Comparison of ENCODE assay signal across 11 mouse cellular contexts in genomic region chr3:75574074-75574473, GRCm38 (mm10).
"Had no signal": no experiment of that assay in that cellular context is flagged by ENCODE, and none has a peak within 500 bp of the region (broad histone marks: within the 10 kb centered on the region; RNA-seq: fewer than 3 reads in every experiment).

No protein-coding gene starts in this region.

- H3K9me3 ChIP-seq: limb, embryonic 13.5 days; midbrain, embryonic 13.5 days; neural tube, embryonic 12.5 days had no signal

- H3K4me2 ChIP-seq: limb, embryonic 13.5 days; midbrain, embryonic 13.5 days; neural tube, embryonic 12.5 days had no signal

- H3K27me3 ChIP-seq: limb, embryonic 13.5 days; midbrain, embryonic 13.5 days; neural tube, embryonic 12.5 days had no signal

- ATAC-seq: midbrain, embryonic 13.5 days had no signal

- H3K36me3 ChIP-seq: limb, embryonic 13.5 days; midbrain, embryonic 13.5 days; neural tube, embryonic 12.5 days had no signal

- H3K27ac ChIP-seq: limb, embryonic 13.5 days; liver, embryonic 14.5 days; midbrain, embryonic 13.5 days; neural tube, embryonic 12.5 days had no signal

- DNase-seq: kidney, adult 18-20 months; kidney, postnatal 14 days; left cerebral cortex, postnatal 4 days; lung, adult 18-20 months; right cerebral cortex, postnatal 14 days; thymus, postnatal 4 days had no signal

- H3K9ac ChIP-seq: limb, embryonic 13.5 days; liver, embryonic 14.5 days; midbrain, embryonic 13.5 days; neural tube, embryonic 12.5 days had no signal

- H3K4me3 ChIP-seq: limb, embryonic 13.5 days; midbrain, embryonic 13.5 days; myocyte; neural tube, embryonic 12.5 days had no signal

- H3K4me1 ChIP-seq: limb, embryonic 13.5 days; midbrain, embryonic 13.5 days; neural tube, embryonic 12.5 days had no signal
